Mouse (Mus musculus): ENCODE measurements around the gene Myo15b.

GRCm38 (mm10) chr11:115900561-115901337 is 42.5 kb downstream of the Myo15b start:
- TF ChIP-seq CTCF (conservative IDR thresholded peaks at IDR 0.05; ENCODE audit: low read length) = no peak
- no peak for TF ChIP-seq NANOG (IDR thresholded peaks at IDR 0.05; ENCODE audit: borderline replicate concordance, low read length)
- no peak for TF ChIP-seq POU5F1 (IDR thresholded peaks at IDR 0.05; ENCODE audit: borderline replicate concordance, low read length)

Data from E14TG2a.4 (cell line).